Mouse (Mus musculus) brain, embryonic 14.5 days (tissue): Measurements from ENCODE around the gene Mbd5.

Experiments
- CTCF ChIP-seq: fragments of 200-500 bp; IDR thresholded peaks from 2 replicates; pipeline ENCODE4 v1.5.1; 2012; ENCODE audit warnings: inconsistent platforms, mild to moderate bottlenecking, moderate library complexity, borderline replicate concordance; ENCODE audit not compliant: insufficient read depth, insufficient read length; ENCODE audit errors: extremely low read depth
- POLR2A ChIP-seq: fragments of 200-500 bp; IDR thresholded peaks from 2 replicates; pipeline ENCODE4 v1.6.1; 2012; ENCODE audit warnings: mild to moderate bottlenecking, inconsistent platforms, borderline replicate concordance; ENCODE audit not compliant: poor library complexity, insufficient read depth, insufficient read length, severe bottlenecking; ENCODE audit errors: extremely low read depth

- no peak for TF ChIP-seq CTCF
- TF ChIP-seq POLR2A: no peak
These were observed 396.5 kb downstream of the Mbd5 start for GRCm38 (mm10) chr2:49345786-49346185.
